Mouse (Mus musculus): ENCODE data around the gene Apom. TPM values are rescaled to one million over a fixed set of nuclear protein-coding genes. Genes with fewer than 3 reads are reported as not detected.
A peak's percentile ranks its signal among the peaks of the same experiment; 100 is the strongest.

Apom gene
- total and polyA plus RNA-seq, 3 experiments = 0.15 to 0.79 TPM; not detected in 1

DNA sequence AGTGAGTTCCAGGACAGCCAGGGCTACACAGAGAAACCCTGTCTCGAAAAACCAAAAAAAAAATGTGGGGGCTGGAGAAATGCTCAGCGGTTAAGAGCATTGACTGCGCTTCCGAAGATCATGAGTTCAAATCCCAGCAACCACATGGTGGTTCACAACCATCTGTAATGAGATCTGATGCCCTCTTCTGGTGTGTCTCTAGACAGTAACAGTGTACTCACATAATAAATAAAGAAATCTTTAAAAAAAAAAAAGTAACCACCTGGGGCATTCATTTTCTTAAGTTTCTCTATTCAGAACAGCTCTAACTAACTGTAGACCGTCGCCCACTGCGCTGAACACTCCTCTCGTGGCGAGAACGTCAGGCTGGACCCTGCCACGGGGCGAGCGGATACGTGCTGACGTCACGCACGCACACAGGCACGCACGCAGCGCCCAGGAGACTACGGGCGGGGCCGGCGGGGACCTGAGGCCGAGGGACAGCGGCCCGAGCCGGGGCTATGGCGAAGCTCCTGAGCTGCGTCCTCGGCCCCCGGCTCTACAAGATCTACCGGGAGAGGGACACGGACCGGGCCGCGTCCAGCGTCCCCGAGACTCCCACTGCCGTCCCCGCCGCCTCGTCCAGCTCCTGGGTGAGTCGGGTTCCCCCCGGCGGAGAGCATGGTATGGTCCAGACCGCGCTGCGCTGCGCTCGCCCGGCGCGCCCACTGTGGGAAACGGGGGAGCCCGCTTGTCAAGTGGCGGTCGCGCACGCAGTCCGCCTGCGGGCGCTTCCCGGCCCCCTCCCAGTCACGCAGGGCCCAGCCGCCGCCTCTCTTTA, 42.8 kb downstream of the Apom start, which contains the start of gene Abhd16a (continued):
- TF ChIP-seq ZMIZ1 (IDR thresholded peaks at IDR 0.05; ENCODE audit: low read depth, low read length) = peak; percentile 89
- no peak for TF ChIP-seq ZNF384 (IDR thresholded peaks at IDR 0.05; ENCODE audit: low read depth, low read length)
- peak in 1 of 3 experiments; percentile 3; a peak in 1 of 6 replicates for TF ChIP-seq CTCF (IDR thresholded peaks at IDR 0.05 in 2 of 3, conservative IDR thresholded peaks at IDR 0.05 in 1 of 3; ENCODE audit: control insufficient read depth in 1 of 3, insufficient read depth in 1 of 3, low read depth in 2 of 3, low read length in 3 of 3, poor library complexity in 1 of 3, severe bottlenecking in 1 of 3)
- TF ChIP-seq MAX (IDR thresholded peaks at IDR 0.05; ENCODE audit: low read length) = peak; percentile 70
- TF ChIP-seq BHLHE40 (IDR thresholded peaks at IDR 0.05; ENCODE audit: borderline replicate concordance, low read depth, low read length) = peak; percentile 8; the same call in 1 of the 2 replicates
- TF ChIP-seq SIN3A (IDR thresholded peaks at IDR 0.05; ENCODE audit: low read length) = peak; percentile 42
- no peak for TF ChIP-seq MEF2A (IDR thresholded peaks at IDR 0.05; ENCODE audit: extremely low read depth, insufficient replicate concordance, low read depth, low read length, poor library complexity, severe bottlenecking)
- peak; percentile 80; the same call in 1 of the 2 replicates for TF ChIP-seq MYC (IDR thresholded peaks at IDR 0.05; ENCODE audit: low read depth, low read length)
- 0 out of 2 replicates have a peak, but pooled peaks have one; percentile 15 for TF ChIP-seq RCOR1 (IDR thresholded peaks at IDR 0.05; ENCODE audit: low read depth, low read length)
- TF ChIP-seq GATA1 (IDR thresholded peaks at IDR 0.05; ENCODE audit: low read depth, low read length) = no peak
- no peak for TF ChIP-seq TAL1 (IDR thresholded peaks at IDR 0.05; ENCODE audit: low read length)
- TF ChIP-seq GABPA (IDR thresholded peaks at IDR 0.05; ENCODE audit: low read depth, low read length) = no peak
- peak; percentile 90 for TF ChIP-seq NELFE (IDR thresholded peaks at IDR 0.05; ENCODE audit: low read depth, low read length)
- TF ChIP-seq ZKSCAN1 (IDR thresholded peaks at IDR 0.05; ENCODE audit: low read depth, low read length) = no peak
- peak; percentile 51 for TF ChIP-seq ETS1 (IDR thresholded peaks at IDR 0.05; ENCODE audit: low read depth, low read length)
- peak in 1 of 2 experiments; percentile 15; a peak in 1 of 4 replicates for TF ChIP-seq EP300 (IDR thresholded peaks at IDR 0.05; ENCODE audit: low read depth in 1 of 2, low read length in 2 of 2)
- no peak for TF ChIP-seq USF2 (IDR thresholded peaks at IDR 0.05; ENCODE audit: borderline replicate concordance in 1 of 2, insufficient read depth in 1 of 2, low read depth in 1 of 2, low read length in 2 of 2)
- TF ChIP-seq UBTF (IDR thresholded peaks at IDR 0.05; ENCODE audit: borderline replicate concordance, insufficient read depth, low read depth, low read length) = 0 out of 2 replicates have a peak, but pooled peaks have one; percentile 46
- peak; percentile 42; the same call in 1 of the 2 replicates for TF ChIP-seq NRF1 (IDR thresholded peaks at IDR 0.05; ENCODE audit: insufficient read depth, low read depth, low read length, poor library complexity, severe bottlenecking)

- Histone ChIP-seq H3K27ac (ENCODE audit: control insufficient read depth, low read depth, low read length) (peak overlapping the region; percentile 81), H3K79me2 (ENCODE audit: control insufficient read depth, insufficient read depth, low read length, poor library complexity) (peaks cover 18% of the 10 kb centered on the region), H3K9ac (ENCODE audit: control insufficient read depth, low read depth, low read length, poor library complexity, severe bottlenecking) (peak overlapping the region; percentile 87), H3K4me3 (ENCODE audit: control insufficient read depth in 1 of 2, insufficient read depth in 1 of 2, low read depth in 2 of 2, low read length in 2 of 2) (no peak overlapping the region), H3K27me3 (ENCODE audit: control insufficient read depth in 1 of 2, insufficient read depth in 2 of 2, low read length in 2 of 2) (no peaks in the 10 kb centered on the region), H3K4me1 (ENCODE audit: control insufficient read depth in 1 of 2, insufficient read depth in 2 of 2, low read length in 2 of 2) (peaks cover 5 to 41% of the 10 kb centered on the region in 2 experiments), H3K9me3 (replicated peaks; ENCODE audit: insufficient read depth, low read length) (no peaks in the 10 kb centered on the region), H3K36me3 (ENCODE audit: control insufficient read depth in 1 of 2, insufficient read depth in 2 of 2, low read length in 2 of 2) (peaks cover 0 to 20% of the 10 kb centered on the region in 2 experiments; a peak in 2 of 4 replicates)
- peak; percentile 52 for DNase-seq (ENCODE audit: low read depth, low spot score)
- TF ChIP-seq ZC3H11A (IDR thresholded peaks at IDR 0.05; ENCODE audit: low read depth, low read length) (peak; percentile 30), MEF2A (IDR thresholded peaks at IDR 0.05; ENCODE audit: extremely low read depth, insufficient replicate concordance, low read depth, low read length, poor library complexity, severe bottlenecking) (no peak), SIN3A (IDR thresholded peaks at IDR 0.05; ENCODE audit: low read length) (no peak), CTCF (IDR thresholded peaks at IDR 0.05 in 2 of 3, conservative IDR thresholded peaks at IDR 0.05 in 1 of 3; ENCODE audit: control insufficient read depth in 1 of 3, insufficient read depth in 1 of 3, low read depth in 2 of 3, low read length in 3 of 3, poor library complexity in 1 of 3, severe bottlenecking in 1 of 3) (peak; percentile 29 to 59 (median 37)), HCFC1 (IDR thresholded peaks at IDR 0.05; ENCODE audit: low read depth, low read length) (no peak), GATA1 (IDR thresholded peaks at IDR 0.05; ENCODE audit: low read depth, low read length) (no peak), MAX (IDR thresholded peaks at IDR 0.05; ENCODE audit: low read length) (no peak), RAD21 (IDR thresholded peaks at IDR 0.05; ENCODE audit: low read depth, low read length) (no peak; the same call in 1 of the 2 replicates), KAT2A (conservative IDR thresholded peaks at IDR 0.05; ENCODE audit: low read depth, low read length) (no peak), RCOR1 (IDR thresholded peaks at IDR 0.05; ENCODE audit: low read depth, low read length) (no peak), MAFK (IDR thresholded peaks at IDR 0.05; ENCODE audit: borderline replicate concordance, low read depth, low read length) (no peak), MYC (IDR thresholded peaks at IDR 0.05; ENCODE audit: low read depth, low read length) (0 out of 2 replicates have a peak, but pooled peaks have one; percentile 23), ELF1 (IDR thresholded peaks at IDR 0.05; ENCODE audit: low read depth, low read length) (no peak), ZNF384 (IDR thresholded peaks at IDR 0.05; ENCODE audit: low read depth, low read length) (peak; percentile 69), E2F4 (IDR thresholded peaks at IDR 0.05; ENCODE audit: borderline replicate concordance, low read depth, low read length) (no peak), POLR2AphosphoS2 (IDR thresholded peaks at IDR 0.05; ENCODE audit: low read length) (no peak), POLR2A (IDR thresholded peaks at IDR 0.05; ENCODE audit: control insufficient read depth in 1 of 2, insufficient read depth in 1 of 2, low read depth in 1 of 2, low read length in 2 of 2, poor library complexity in 1 of 2) (no peak), MYB (IDR thresholded peaks at IDR 0.05; ENCODE audit: low read depth, low read length) (no peak), ETS1 (IDR thresholded peaks at IDR 0.05; ENCODE audit: low read depth, low read length) (no peak), MXI1 (IDR thresholded peaks at IDR 0.05; ENCODE audit: low read depth, low read length) (no peak)
These were observed 43.7 kb downstream of the Apom start for GRCm38 (mm10) chr17:35088151-35088550.
